Mouse (Mus musculus) G1E (cell line): ENCODE data around the gene Adamtsl4.
A peak's percentile ranks its signal among the peaks of the same experiment; 100 is the strongest.

Experiments used
- CTCF ChIP-seq: IDR thresholded peaks from 2 replicates; pipeline ENCODE4 v1.5.1; 2012; ENCODE audit warnings: low read depth, low read length, inconsistent platforms, mixed read lengths
- GATA1 ChIP-seq: IDR thresholded peaks from 2 replicates; pipeline ENCODE4 v1.6.1; 2012; ENCODE audit warnings: borderline replicate concordance, low read length, inconsistent platforms, mixed read lengths
- GATA2 ChIP-seq: IDR thresholded peaks from 2 replicates; pipeline ENCODE4 v1.6.1; 2012; ENCODE audit warnings: low read depth, low read length, inconsistent platforms, borderline replicate concordance
- POLR2AphosphoS5 ChIP-seq: IDR thresholded peaks from 2 replicates; pipeline ENCODE4 v1.6.1; 2012; ENCODE audit warnings: low read depth, low read length, inconsistent platforms; ENCODE audit not compliant: insufficient replicate concordance
- TAL1 ChIP-seq: conservative IDR thresholded peaks from 2 replicates; pipeline ENCODE4 v1.6.1; 2012; ENCODE audit warnings: low read depth, low read length, inconsistent platforms, mixed read lengths

- TF ChIP-seq GATA1 (no peak), CTCF (peak; percentile 100), TAL1 (no peak), POLR2AphosphoS5 (no peak), GATA2 (no peak)
Measured at GRCm38 (mm10) chr3:95676745-95677419, 10.8 kb downstream of the Adamtsl4 start.
